Mouse (Mus musculus) heart, adult 8-10 months (tissue): ENCODE measurements around the gene Armh3. TPM values are rescaled to one million over a fixed set of nuclear protein-coding genes. Genes with fewer than 3 reads are reported as not detected.
"Not testable (repeated sequence)": the region's sequence is repeated elsewhere in the genome, so short reads cannot be mapped to it uniquely, and the experiment has no call there.

ENCODE experiments used
- DNase-seq: peaks from one replicate; pipeline ENCODE4 v3.0.0; 2022; ENCODE audit warnings: low spot score
- total RNA-seq, 4 experiments: library from RNA; stranded (reverse); gene quantifications; 2 replicates each; pipeline ENCODE4 v1.2.4; 2022

The Armh3 gene
- total RNA-seq, 4 experiments from 2014 or later: 14.8 to 19.0 (median 16.0) TPM

DNA sequence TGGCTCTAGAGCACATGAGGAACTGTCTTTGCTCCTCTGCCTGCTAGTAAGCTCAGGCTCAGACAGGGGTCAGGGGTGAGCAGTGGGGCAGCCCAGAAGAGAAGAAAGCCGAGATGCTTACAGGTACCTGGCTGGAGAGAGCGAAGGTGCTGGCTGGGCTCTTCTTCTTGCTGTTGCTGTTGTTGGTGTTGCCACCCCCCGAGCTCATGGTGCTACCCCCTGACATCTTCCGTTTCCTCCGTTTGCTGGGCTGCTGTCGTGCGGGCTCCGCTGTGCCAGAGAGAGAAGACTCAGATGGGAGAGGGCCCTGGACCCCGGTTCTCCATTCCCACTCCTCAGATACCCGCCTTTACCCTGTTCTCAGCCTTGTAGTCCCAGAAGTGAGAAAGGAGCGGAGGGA, 35.6 kb upstream of the Armh3 start:
- no peak for DNase-seq

DNA sequence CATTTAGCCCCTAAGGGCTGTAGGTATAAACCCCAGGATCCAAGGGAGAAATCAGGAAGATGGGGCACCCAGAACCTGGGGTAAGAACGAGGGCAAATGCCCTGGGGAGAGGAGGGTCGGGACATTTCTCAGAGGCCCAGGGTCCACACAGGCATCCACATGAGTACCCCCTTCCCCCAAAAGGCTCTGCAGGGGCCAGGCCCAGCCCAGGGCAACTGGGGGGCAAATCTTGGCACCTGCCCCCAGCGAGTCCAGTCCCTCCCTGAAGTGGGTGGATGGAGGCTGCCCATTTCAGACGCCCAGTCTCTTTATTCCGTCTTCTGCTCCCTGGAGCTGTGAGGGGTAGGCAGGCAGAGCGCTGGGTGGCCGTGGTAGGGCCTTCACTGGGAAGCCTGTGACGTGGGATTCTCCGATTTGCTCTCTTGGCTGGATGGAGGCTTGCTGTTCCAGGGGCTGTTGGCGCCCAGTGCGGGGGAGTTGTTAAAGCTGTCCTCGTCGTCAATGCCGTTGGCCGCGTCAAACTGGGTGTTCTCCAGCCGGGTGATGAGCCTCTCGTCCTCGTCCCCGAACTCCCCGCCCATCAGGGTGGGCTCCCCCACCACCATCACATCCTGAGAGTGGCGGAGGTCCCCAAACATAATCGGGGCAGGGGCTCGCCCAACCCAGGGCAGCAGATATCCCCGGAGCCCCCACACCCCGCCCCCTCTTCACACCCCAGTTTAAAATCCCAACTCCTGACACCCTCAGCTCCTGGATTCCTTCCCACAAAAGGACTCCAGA, 34.6 kb upstream of the Armh3 start:
- DNase-seq: no peak

DNA sequence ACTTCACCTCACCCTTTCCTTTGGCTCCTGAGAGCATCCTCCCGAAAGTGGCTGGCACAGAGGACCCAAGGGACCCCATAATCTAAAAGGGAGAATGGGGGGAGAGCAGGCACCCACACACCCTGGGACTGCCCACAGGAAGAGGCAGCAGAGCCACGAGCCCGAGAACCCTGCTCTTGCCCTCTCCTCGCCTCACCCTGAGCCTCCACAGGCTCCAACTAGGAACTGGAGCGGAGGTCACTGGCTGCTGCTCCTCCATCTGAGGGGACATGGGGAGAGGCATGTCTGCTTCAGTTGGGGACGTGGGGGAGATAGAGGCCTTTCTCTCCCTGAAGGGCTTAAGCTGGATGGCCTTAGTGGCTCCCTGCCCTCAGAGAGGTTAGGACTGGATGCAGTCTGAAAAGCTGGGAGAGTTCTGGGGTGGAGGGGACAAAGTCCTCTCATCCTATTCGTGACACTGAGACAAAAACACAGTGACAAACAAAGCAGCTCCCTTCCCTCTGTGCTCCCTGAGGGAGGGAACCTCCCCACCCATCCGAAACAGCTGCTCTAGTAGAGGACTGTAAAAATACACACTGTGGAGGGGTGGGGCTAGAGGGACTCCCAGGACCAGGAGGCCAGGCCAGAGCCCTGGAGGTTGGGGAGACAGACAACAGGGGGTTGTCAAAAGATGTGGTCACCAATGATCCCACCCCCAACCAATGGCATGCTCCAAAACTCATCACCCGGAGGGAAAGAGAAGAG, 33.6 kb upstream of the Armh3 start:
- no peak for DNase-seq

DNA sequence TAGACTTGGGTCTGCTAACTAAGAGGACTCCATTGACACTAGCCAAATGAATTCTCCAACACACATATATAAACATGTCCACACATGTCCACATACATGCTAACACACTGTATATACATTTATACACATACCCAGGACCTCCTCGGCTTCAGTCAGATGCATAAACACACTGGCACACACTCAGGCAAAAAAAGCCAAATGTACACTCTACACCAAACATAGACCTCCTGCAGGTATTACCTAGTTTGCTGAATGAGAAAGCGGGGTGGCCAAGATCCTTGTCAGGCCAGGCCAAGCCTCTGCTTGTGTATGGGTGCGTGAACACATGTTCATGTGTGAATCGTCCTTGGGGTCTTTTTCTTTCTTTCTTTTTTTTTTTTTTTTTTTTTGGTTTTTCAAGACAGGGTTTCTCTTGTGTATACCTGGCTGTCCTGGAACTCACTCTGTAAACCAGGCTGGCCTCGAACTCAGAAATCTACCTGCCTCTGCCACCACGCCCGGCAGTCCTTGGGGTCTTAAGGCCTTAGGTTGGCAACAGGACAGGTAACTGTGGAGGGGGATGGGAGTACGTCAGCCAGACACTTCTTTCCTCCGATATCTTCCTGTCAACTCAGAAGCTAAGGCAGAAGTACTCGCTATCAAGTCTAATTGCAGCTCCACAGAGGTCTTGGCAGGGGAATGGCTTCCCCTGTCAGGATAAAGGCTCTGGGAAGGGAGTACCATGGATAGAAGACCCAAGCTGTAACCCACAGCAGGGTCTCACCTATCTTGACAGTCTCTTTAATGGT, 32.1 kb upstream of the Armh3 start:
- DNase-seq: no peak

DNA sequence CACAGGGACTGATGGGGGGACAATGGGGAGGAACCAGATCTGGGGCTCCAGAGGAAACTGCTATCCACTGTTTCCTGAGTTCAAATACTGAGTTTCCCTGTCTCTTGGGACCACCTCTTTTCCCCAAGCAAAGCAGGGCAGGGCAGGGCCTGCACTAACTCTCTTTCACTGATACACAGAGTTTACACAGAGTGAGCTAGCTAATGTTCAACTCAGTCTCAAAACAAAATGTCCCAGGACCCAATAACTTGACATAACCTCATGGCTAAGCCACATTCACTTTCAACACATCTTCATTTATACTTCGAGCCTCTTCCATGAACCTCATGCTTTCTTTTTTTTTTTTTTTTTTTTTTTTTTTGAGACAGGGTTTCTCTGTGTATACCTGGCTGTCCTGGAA, 31.4 kb upstream of the Armh3 start:
- DNase-seq: no peak

DNA sequence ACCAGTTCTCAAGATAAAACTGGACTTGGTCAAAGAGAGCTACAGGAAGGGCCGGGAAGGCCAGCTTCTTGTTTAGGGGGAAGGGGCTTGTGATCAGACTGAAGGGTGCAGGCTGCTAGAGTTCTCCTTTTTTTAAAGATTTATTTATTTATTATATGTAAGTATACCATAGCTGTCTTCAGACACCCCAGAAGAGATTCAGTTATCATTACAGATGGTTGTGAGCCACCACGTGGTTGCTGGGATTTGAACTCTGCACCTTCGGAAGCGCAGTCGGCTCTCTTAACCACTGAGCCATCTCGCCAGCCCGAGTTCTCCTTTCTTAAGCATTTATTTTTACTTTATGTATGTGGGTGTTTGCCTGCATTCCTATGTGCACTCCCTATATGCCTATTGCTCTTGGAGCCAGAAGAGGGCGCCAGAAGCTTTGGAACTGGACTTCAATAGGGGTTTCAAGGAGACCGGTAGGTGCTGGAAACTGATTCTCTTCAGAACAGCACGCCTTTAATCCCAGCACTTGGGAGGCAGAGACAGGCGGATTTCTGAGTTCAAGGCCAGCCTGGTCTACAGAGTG, 30.5 kb upstream of the Armh3 start:
- DNase-seq: no peak

DNA sequence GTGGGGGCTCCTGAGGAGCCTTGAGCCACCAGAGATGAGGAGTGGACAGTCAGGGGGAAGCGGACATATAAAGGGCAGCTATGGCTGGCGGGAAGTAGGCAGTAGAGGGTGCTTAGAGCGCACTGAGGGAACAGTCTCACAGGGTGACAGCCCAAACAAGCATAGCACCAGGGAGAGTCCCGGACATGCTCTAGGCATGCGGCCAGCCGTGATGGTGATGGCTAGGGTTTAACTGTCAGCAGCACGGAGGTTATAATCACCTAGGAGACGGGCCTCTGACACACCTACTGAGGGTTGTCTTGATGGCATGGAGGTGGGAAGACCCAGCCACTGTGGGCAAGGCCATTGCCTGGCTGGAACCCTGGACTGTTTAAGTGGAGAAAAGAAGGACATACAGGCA, 28.3 kb upstream of the Armh3 start:
- no peak for DNase-seq

DNA sequence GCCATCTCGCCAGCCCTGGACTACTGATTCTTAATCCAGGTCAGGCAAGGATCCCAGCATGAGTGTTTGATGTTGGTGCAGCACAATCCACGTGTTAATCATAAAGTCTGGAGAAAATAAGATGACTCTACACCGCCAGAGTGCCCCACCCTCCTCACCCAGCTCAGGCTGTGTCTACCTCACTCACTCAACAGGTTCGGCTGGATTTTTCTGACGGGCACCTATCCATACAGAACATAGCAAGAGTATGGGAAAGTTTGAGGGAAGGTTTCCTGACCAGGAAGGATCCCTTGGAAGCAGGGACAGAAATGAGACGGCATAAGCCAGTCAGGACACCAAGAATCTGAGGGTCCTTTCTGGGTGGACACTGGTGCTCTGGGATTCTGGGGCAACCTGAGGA, 26.7 kb upstream of the Armh3 start:
- DNase-seq: no peak

DNA sequence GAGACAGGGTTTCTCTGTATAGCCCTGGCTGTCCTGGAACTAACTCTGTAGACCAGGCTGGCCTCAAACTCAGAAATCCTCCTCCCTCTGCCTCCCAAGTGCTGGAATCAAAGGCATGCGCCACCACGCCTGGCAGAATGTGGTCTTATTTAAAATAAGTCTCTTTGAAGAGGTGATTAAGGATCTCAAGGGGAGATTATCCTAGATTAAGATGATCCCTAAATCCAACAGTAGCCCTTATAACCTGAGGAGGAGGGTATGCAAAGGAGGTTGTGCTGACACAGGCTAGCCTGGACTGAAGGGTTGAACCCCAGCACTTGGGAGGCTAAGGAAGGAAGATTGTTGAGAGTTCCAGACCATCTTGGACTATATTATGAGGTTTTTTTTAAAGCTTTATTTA, 17.7 kb upstream of the Armh3 start:
- DNase-seq: no peak

DNA sequence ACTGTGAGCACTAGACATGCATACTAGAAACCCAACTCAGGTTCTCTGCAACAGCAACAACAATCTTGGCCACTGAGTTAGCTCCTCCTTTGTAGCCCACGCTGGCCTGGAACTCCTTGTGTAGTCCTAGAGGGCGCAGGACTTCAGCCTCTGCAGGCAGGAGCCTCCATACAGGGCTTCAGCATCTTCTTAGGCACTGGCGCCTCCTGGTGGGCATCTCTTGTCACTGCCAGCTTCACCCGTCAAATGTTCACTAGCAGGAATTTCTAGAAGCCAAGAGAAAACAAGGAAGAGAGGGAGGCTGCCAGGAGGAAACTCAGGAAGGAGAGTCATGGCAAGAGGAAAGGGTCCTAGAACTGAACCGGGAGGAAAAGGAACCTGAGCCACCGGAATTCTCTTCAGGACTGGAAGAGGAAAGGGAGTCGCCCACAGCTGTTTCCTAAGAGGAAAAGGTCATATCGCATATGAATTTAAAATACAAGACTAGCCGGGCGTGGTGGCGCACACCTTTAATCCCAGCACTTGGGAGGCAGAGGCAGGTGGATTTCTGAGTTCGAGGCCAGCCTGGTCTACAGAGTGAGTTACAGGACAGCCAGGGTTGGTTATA, 16.4 kb upstream of the Armh3 start:
- DNase-seq: peak; percentile 91

DNA sequence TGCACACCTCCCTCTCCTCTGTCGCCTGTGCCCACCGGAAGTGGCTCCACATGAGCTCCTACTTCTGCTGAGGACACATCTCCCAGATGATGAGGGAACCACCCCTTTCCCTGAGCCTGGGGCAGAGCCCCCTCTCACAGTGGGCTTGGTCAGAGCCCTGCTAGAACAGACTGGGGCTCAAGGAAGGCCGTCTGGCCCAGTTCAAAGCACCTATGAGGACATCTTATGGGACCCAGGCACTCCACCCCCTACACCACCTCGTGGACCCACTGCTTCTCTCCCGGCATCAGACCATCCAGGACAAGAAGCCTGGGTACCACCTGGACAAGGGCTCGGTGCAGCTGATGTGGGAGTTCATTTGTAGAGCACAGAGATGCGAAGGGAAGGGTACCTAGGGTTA, 7.4 kb upstream of the Armh3 start:
- no peak for DNase-seq

DNA sequence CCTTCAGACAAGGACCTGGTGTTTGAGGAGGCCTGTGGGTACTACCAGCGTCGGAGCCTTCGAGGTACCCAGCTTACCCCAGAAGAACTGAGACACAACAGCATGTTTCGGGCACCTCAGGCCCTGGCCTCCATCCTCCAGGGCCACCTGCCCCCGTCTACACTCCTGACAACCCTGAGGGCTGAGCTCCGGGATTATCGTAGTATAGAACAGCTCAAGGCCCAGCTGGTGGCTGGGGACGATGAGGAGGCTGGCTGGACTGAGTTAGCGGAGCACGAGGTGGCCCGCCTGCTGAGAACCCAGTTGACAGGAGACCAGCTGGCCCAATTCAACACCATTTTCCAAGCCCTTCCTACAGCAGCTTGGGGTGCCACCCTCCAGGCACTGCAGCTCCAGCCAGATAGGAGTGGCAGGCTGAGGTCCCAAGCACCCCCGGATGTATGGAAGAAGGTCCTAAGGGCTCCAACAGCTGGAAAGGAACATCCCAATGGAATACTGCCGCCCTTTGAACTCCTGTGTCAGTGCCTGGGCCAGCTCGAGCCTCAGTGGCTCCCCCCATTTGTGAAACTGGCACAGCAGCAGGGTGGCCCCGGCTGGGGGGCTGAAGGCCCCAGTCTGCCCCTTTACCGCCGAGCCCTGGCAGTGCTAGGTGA, 6.7 kb upstream of the Armh3 start:
- no peak for DNase-seq

DNA sequence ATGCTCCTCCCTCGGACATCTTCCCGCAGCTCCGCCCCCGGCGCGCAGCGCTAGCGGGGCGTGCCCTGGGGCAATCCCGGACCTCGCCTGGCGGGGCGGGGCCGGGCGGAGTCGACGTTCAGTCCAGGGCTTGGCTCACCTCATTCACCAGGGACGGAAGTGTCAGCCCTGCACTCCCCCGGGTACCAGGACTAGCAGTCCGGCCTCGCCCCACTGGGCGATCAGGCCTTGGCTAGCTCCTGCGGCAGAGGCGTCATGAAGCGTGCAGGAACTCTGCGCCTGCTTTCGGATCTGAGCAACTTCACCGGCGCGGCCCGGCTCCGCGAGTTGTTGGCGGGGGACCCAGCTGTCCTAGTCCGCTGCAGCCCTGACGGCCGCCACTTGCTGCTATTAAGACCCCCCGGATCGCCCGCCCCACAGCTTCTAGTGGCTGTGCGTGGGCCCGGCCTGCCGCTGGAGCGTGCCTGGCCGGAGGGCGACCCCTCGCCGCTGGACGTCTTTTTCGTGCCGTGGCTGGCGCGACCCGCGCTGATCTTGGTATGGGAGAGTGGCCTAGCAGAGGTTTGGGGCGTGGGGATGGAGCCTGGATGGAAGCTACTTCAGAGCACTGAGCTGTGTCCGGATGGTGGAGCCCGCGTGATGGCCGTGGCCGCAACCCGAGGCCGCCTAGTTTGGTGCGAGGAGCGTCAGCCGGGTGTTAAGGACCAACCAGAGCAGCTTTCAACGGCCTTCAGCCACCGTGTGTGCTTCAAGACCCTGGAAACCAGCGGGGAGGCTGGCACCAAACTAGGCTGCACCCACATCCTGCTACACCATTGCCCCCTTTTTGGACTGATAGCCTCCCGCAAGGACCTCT, 5.3 kb upstream of the Armh3 start, which contains the start of gene Hps6:
TSS of gene Hps6 (plus strand) at position 138 of the 856 bp plus-strand sequence.
- DNase-seq: peak; percentile 90

DNA sequence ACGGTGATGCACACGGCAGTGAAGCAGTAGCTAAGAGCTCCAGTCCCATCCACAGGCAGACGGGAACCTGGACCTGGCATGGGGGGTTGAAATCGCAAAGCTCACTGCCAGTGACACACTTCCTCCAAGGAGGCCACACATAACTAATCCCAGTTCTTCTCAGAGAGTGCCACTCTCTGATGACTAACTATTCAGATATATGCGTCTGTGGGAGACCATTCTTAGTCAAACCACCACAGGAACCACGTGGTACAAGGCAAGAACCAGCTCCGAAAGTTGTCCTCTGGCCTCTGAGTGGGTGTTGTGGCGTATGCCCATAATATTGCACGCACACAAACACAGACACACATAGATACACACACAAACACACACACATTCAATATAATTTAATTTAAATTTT, 4.0 kb upstream of the Armh3 start:
- DNase-seq: no peak

DNA sequence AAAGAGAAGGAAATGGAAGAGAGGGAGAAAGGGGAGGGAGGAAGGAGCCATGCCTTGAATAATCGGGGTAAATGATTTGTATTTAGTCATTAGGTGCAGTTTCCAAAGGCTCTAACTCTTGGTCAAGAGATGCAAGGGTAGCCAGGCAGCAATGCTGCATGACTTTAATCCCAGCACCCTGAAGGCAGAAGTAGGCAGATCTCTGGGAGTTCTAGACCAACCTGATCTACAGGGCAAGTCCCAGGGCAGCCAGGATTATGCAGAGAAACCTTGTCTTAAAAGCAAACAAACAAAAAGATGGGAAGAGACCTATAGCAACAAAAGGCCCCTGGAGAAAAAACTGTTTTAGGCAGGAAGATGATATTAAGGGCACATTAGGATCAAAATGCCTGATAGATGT, 1.1 kb upstream of the Armh3 start:
- no peak for DNase-seq

DNA sequence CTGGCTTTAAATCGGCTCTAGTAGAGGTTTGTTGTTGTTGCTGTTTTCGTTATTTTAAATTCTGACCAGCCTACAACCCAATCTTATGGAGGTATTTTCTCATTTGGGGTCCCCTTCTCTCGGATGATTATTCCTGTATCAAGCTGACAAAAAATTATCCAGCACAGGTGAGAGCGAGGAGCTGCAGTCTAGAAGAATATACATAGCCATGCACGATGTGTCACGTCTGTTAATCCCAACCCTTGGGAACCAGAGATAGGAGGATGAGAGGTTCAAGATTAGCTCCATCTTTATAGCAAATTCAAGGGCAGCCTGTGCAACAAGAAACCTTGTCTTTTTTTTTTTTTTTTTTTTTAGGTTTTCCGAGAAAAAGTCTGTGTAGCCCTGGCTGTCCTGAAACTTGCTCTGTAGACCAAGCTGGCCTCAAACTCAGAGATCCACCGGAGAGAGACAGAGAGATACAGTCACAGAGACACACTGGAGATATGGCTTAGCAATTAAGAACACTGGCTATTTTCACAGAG, 468 bp upstream of the Armh3 start:
- no peak for DNase-seq

DNA sequence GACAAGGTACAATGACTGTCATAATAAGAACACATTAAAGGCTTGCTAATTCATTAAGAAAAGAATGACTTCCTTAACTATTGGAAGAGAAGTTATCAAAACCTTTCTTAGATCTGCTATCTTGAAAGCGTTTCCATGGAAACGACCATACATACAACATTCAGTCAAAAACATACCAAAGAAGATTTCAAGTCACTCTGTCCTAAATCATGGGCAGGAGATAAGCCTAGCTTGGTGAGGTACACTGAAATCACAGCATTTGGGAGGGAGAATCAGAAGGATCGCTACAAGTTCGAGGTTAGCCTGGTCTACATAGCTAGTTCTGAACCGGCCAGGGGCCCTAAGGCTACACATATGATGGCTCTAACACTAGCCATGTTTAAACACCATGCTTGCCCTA, 923 bp downstream of the Armh3 start:
- DNase-seq: no peak

DNA sequence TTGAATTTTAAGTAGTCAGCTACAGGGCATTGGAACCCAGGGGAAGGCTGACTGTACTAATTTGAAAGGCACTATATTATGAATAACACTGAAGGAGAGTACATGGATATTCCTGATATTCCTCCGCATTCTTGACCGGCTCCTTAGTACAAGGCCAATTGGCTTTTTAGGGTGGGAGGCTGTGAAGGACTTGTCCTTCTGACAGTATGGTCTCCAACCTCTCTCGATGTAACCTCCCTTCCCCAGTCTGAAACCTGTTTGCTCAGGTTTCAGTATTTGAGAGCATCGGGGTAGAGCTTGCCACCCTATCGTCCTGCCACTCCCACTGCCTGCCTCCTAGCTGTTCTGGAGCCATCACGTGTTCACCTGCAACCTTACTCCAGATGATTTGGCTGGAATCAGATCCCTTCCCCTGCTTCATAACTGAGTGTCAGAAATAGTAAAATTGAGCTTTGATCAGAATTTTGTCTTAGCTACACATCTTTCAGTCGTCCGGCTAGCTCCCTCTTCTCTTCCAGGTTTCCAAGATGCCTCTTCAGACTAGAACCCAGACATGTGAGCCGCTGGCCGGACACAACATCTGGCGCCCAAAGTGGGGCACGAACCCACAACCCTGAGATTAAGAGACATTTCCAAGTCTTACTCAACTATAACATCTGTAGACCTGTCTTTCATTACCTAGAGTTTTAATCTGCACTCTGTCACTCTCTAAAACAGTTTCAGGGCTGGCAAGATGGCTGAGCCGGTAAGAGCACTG, 4.1 kb downstream of the Armh3 start:
- no peak for DNase-seq

DNA sequence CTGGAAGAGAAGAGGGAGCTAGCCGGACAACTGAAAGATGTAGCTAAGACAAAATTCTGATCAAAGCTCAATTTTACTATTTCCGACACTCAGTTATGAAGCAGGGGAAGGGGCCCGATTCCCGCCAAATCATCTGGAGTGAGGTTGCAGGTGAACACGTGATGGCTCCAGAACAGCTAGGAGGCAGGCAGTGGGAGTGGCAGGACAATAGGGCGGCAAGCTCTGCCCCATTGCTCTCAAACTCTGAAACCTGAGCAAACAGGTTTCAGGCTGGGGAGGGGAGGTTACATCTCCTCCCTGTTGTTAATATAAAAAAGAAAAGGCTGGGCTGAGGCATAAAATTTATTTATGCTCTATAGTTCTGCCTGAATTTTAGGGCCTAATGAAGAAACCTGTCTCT, 4.8 kb downstream of the Armh3 start:
- DNase-seq: not testable (repeated sequence)
